Mouse (Mus musculus) embryonic facial prominence, embryonic 13.5 days (tissue): ENCODE results near the gene Focad. TPM values are rescaled to one million over a fixed set of nuclear protein-coding genes. Genes with fewer than 3 reads are reported as not detected.

Source experiments
- ATAC-seq: fragments of 200-750 bp; cut with Nextera tagmentation; 2 replicates; pipeline ENCODE4 v1.8.0; 2017; ENCODE audit warnings: low read depth; ENCODE audit not compliant: insufficient number of reproducible peaks, insufficient read depth, low FRiP score, low TSS enrichment
- H3K27ac ChIP-seq: fragments of 300-500 bp; sonication (generic); 2 replicates; pipeline ENCODE4 v1.5.1; 2015; ENCODE audit warnings: moderate library complexity, mild to moderate bottlenecking, inconsistent platforms
- H3K27me3 ChIP-seq: fragments of 300-500 bp; sonication (generic); 2 replicates; pipeline ENCODE4 v1.6.1; 2015; ENCODE audit warnings: mild to moderate bottlenecking, inconsistent platforms
- H3K36me3 ChIP-seq: fragments of 300-500 bp; sonication (generic); 2 replicates; pipeline ENCODE4 v1.6.1; 2015; ENCODE audit warnings: mild to moderate bottlenecking, inconsistent platforms
- H3K4me1 ChIP-seq: fragments of 300-500 bp; sonication (generic); 2 replicates; pipeline ENCODE4 v1.6.1; 2015; ENCODE audit warnings: inconsistent platforms
- H3K4me2 ChIP-seq: fragments of 300-500 bp; sonication (generic); 2 replicates; pipeline ENCODE4 v1.6.1; 2015; ENCODE audit warnings: moderate library complexity, mild to moderate bottlenecking, inconsistent platforms
- H3K4me3 ChIP-seq: fragments of 300-500 bp; sonication (generic); 2 replicates; pipeline ENCODE4 v1.5.1; 2015; ENCODE audit warnings: mild to moderate bottlenecking, inconsistent platforms
- H3K9ac ChIP-seq: fragments of 300-500 bp; sonication (generic); 2 replicates; pipeline ENCODE4 v1.6.1; 2015; ENCODE audit warnings: mild to moderate bottlenecking, inconsistent platforms
- H3K9me3 ChIP-seq: fragments of 300-500 bp; sonication (generic); 2 replicates; pipeline ENCODE4 v1.6.1; 2016; ENCODE audit warnings: inconsistent platforms
- WGBS: fragments of 180-500 bp; shearing (Covaris S2); methylation state at CpG from one replicate; pipeline ENCODE4 v1.1.7; 2015; ENCODE audit warnings: mixed read lengths; 5-methylcytosine and 5-hydroxymethylcytosine counted together
- polyA plus RNA-seq: library from polyadenylated mRNA; unstranded; fragments of >200 nt; fragmentation: Nextera tagmentation; extraction: Ambion mirVana; gene quantifications from 2 replicates; pipeline ENCODE4 v1.2.1, GENCODE M21; 2015

Gene Focad
- 16.0 and 16.1 TPM in 2 replicates for polyA plus RNA-seq

GRCm38 (mm10) chr4:88094062-88094767 is at the start of gene Focad:
Gene Focad (plus strand): TSS chr4:88094629.
- Histone ChIP-seq H3K27ac (peak within 1 kb of the TSS; percentile 73), H3K36me3 (no peaks in the 10 kb centered on the region), H3K9ac (peak within 1 kb of the TSS; percentile 81), H3K9me3 (no peaks in the 10 kb centered on the region), H3K4me2 (peak within 1 kb of the TSS; percentile 97), H3K27me3 (no peaks in the 10 kb centered on the region), H3K4me1 (peaks cover 4% of the 10 kb centered on the region; the same call in 1 of the 2 replicates), H3K4me3 (peak within 1 kb of the TSS; percentile 78)
- under 1% methylated on average over 34 of the region's 34 CpGs for WGBS
- peak; percentile 98 for ATAC-seq

DNA sequence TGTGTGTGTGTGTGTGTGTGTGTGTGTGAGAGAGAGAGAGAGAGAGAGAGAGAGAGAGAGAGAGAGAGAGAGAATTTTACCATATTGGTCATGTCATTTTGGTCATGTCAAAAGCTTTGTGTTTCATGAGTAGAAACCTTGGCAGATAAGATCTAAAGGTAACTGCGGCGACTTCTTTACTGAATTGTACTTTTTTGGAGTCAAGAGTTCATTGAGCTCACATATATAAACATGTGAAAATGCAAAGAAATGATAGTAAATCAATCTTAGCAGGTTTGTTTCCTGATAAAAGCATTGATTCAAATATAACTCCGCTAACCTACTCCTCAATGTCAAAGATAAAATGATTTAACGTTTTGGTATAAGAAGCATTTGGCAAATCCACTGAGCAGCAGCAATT is 49.3 kb upstream of the Focad start:
- WGBS, result 87% methylated on average over 4 of the region's 4 CpGs

GRCm38 (mm10) chr4:88046280-88046679 is 48.1 kb upstream of the Focad start:
- H3K9me3 ChIP-seq, result no peaks in the 10 kb centered on the region
- no peak overlapping the region for H3K27ac ChIP-seq
- H3K4me3 ChIP-seq, result no peak overlapping the region
- H3K36me3 ChIP-seq, result no peaks in the 10 kb centered on the region
- WGBS, result 66% methylated on average over 8 of the region's 8 CpGs
- H3K27me3 ChIP-seq, result no peaks in the 10 kb centered on the region
- H3K4me1 ChIP-seq, result no peaks in the 10 kb centered on the region
- H3K4me2 ChIP-seq, result no peak overlapping the region
- H3K9ac ChIP-seq, result no peak overlapping the region
- ATAC-seq, result no peak

More for the DNA sequence above, 49.3 kb upstream of the Focad start:
- no peaks in the 10 kb centered on the region for H3K9me3 ChIP-seq
- ATAC-seq, result no peak
- no peaks in the 10 kb centered on the region for H3K36me3 ChIP-seq
- no peak overlapping the region for H3K27ac ChIP-seq
- H3K4me3 ChIP-seq, result no peak overlapping the region
- no peaks in the 10 kb centered on the region for H3K27me3 ChIP-seq
- H3K9ac ChIP-seq, result no peak overlapping the region
- H3K4me2 ChIP-seq, result no peak overlapping the region
- no peaks in the 10 kb centered on the region for H3K4me1 ChIP-seq

DNA sequence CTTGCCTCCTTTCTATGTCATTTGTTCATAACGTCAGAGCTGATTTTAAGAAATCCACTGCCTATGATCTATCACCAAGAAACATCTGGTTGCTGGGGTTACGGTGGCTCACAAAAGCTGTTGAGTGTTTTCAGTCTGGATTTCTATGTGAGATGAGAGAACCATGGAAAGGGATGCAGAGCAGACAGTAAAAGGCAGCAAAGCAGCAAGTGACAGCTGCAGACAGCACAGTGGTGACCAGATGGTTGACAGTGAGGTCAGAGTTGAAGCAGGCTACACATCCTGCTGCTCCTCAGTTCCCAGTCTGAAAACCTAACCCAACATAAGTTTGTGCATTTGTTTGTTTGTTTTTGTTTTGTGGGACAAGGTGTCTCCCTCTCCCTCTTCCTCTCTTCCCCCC is 19.0 kb upstream of the Focad start:
- no peaks in the 10 kb centered on the region for H3K36me3 ChIP-seq
- no peak for ATAC-seq
- no peak overlapping the region for H3K4me3 ChIP-seq
- H3K9me3 ChIP-seq, result no peaks in the 10 kb centered on the region
- H3K4me1 ChIP-seq, result no peaks in the 10 kb centered on the region
- no peak overlapping the region for H3K4me2 ChIP-seq
- 52% methylated on average over 2 of the region's 2 CpGs for WGBS
- H3K27me3 ChIP-seq, result no peaks in the 10 kb centered on the region
- H3K27ac ChIP-seq, result no peak overlapping the region
- no peak overlapping the region for H3K9ac ChIP-seq

- Histone ChIP-seq H3K9ac (no peak overlapping the region), H3K27ac (no peak overlapping the region), H3K27me3 (no peaks in the 10 kb centered on the region), H3K4me1 (0 out of 2 replicates have a peak, but pooled peaks cover 6% of the 10 kb centered on the region), H3K4me2 (no peak overlapping the region), H3K36me3 (no peaks in the 10 kb centered on the region), H3K4me3 (no peak overlapping the region), H3K9me3 (no peaks in the 10 kb centered on the region)
- 66% methylated on average over 3 of the region's 3 CpGs for WGBS
- ATAC-seq, result no peak
Observed at GRCm38 (mm10) chr4:88078983-88079382, 15.4 kb upstream of the Focad start.

- H3K9ac ChIP-seq, result no peak overlapping the region
- no peak for ATAC-seq
- WGBS, result 56% methylated on average over 5 of the region's 5 CpGs
Observed at GRCm38 (mm10) chr4:88081417-88081816, 13.0 kb upstream of the Focad start.

GRCm38 (mm10) chr4:88081885-88082284 is 12.5 kb upstream of the Focad start:
- H3K4me3 ChIP-seq, result no peak overlapping the region
- no peak for ATAC-seq
- 0 out of 2 replicates have a peak, but pooled peaks cover 12% of the 10 kb centered on the region for H3K4me1 ChIP-seq
- no peaks in the 10 kb centered on the region for H3K9me3 ChIP-seq
- WGBS, result 91% methylated on average over 3 of the region's 3 CpGs
- no peaks in the 10 kb centered on the region for H3K36me3 ChIP-seq
- H3K9ac ChIP-seq, result no peak overlapping the region
- H3K27ac ChIP-seq, result no peak overlapping the region
- H3K27me3 ChIP-seq, result no peaks in the 10 kb centered on the region
- H3K4me2 ChIP-seq, result no peak overlapping the region

More at GRCm38 (mm10) chr4:88081417-88081816, 13.0 kb upstream of the Focad start:
- no peaks in the 10 kb centered on the region for H3K36me3 ChIP-seq
- H3K9me3 ChIP-seq, result no peaks in the 10 kb centered on the region
- no peak overlapping the region for H3K27ac ChIP-seq
- H3K4me3 ChIP-seq, result no peak overlapping the region
- no peak overlapping the region for H3K4me2 ChIP-seq
- H3K27me3 ChIP-seq, result no peaks in the 10 kb centered on the region
- 0 out of 2 replicates have a peak, but pooled peaks cover 12% of the 10 kb centered on the region for H3K4me1 ChIP-seq

DNA sequence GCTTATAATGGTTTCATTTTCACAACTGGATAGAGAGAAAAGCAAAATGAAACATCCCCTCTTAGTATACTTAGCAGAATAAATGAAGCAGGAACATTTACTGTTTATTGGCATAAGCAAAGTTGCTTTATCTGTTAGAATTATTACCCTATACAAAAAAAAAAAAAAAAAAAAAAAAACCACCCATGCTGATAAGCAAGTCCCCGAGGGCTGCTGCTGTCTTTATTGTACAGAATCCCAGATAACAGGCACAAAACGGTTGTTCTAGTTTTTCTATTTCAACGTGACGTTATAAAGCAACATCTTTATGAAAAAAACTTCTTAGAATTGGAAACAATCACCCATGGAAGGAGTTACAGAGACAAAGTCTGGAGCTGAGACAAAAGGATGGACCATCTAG is 12.0 kb upstream of the Focad start:
- Histone ChIP-seq H3K4me2 (no peak overlapping the region), H3K27me3 (no peaks in the 10 kb centered on the region), H3K9ac (no peak overlapping the region), H3K4me1 (0 out of 2 replicates have a peak, but pooled peaks cover 12% of the 10 kb centered on the region), H3K27ac (no peak overlapping the region), H3K4me3 (no peak overlapping the region), H3K36me3 (no peaks in the 10 kb centered on the region), H3K9me3 (no peaks in the 10 kb centered on the region)
- ATAC-seq, result no peak
- WGBS, result 85% methylated on average over 4 of the region's 4 CpGs

- Histone ChIP-seq H3K4me2 (no peak overlapping the region), H3K4me3 (no peak overlapping the region), H3K4me1 (0 out of 2 replicates have a peak, but pooled peaks cover 12% of the 10 kb centered on the region), H3K36me3 (no peaks in the 10 kb centered on the region), H3K9me3 (no peaks in the 10 kb centered on the region), H3K9ac (no peak overlapping the region), H3K27ac (peak overlapping the region; percentile 22; the same call in 1 of the 2 replicates), H3K27me3 (no peaks in the 10 kb centered on the region)
- ATAC-seq, result no peak
- WGBS, result 30% methylated on average over 3 of the region's 3 CpGs
Observed at GRCm38 (mm10) chr4:88083781-88084180, 10.6 kb upstream of the Focad start.

DNA sequence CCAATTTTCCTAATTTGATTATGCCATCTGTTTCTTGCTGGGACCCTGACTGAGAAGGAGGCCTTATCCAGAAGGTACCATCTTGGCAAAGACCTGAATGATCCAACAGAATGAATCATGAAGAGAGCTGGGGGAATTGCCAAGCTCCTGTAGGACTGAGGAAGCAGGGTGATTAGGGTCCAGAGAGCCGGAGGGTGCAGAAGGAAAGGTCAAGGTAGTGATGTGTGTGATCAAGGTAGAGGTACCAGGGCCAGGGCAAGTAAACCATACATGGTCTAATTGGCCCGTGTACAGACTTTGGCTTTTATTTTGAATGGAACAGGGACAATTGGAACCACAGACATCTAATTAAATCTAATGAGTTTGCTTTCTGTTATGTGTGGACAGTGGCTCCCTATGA is 4.1 kb upstream of the Focad start:
- no peak overlapping the region for H3K27ac ChIP-seq
- no peaks in the 10 kb centered on the region for H3K9me3 ChIP-seq
- H3K27me3 ChIP-seq, result no peaks in the 10 kb centered on the region
- H3K36me3 ChIP-seq, result no peaks in the 10 kb centered on the region
- H3K4me1 ChIP-seq, result no peaks in the 10 kb centered on the region
- H3K4me2 ChIP-seq, result no peak overlapping the region
- no peak overlapping the region for H3K9ac ChIP-seq
- no peak overlapping the region for H3K4me3 ChIP-seq
- WGBS, result 76% methylated on average over 2 of the region's 2 CpGs
- ATAC-seq, result no peak

DNA sequence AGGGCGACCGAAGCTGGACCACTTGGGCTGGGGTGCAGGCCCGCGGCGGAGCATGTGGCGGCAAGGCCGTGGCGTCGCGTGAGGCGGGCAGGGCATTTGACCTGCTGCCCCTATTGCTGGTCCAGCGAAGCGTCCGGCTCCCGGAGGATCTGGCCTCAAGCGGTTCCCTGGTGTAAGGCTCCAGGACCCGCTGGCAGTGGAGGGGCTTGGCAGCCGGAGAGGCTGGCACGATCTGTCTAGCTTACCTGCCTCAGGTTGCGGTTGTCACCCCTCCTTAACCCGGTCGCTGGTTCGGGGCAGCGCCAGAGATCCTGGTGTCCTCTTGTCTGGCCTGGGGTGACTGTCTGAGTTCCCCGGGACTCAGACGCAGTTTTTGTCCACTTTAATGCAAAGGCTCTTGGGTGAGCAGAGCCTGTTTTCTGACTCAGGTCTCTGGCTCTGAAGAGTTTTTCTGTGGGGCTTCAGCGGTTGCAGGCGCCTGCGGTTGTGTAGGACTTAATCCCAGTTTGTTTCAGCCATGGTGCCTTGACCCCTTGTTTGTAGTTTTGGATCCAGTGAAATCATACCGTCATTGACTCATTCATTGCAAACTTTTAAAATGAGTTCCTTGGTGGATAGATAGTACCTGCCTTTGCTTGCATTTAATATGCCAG is 465 bp downstream of the Focad start:
- Histone ChIP-seq H3K9me3 (no peaks in the 10 kb centered on the region), H3K4me3 (peak overlapping the region; percentile 78), H3K9ac (peak overlapping the region; percentile 81), H3K4me2 (peak overlapping the region; percentile 97), H3K27ac (no peak overlapping the region), H3K27me3 (no peaks in the 10 kb centered on the region), H3K36me3 (no peaks in the 10 kb centered on the region), H3K4me1 (peaks cover 4% of the 10 kb centered on the region; the same call in 1 of the 2 replicates)
- ATAC-seq, result peak; percentile 44
- under 1% methylated on average over 30 of the region's 30 CpGs for WGBS

DNA sequence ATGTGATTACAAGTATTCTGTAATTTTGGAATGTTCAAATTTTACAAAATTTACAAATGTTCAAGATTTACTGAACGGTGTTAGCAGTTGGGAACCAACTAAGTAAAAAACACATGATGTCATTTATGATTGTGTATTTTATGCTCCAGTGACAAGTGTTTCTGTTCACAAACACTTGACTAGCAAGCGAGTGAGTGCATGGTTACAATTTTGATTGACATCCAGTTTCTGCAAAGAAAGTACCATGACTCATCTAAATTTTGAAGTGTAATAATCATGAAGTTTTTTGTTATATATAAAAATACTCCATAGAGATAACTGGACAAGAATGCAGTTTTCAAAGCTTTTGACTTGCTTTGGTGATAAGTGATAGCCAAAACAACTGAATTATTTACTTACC is 1.3 kb downstream of the Focad start:
- Histone ChIP-seq H3K27ac (no peak overlapping the region), H3K4me1 (peaks cover 4% of the 10 kb centered on the region; the same call in 1 of the 2 replicates), H3K4me3 (no peak overlapping the region), H3K9ac (no peak overlapping the region), H3K9me3 (no peaks in the 10 kb centered on the region), H3K36me3 (no peaks in the 10 kb centered on the region), H3K27me3 (no peaks in the 10 kb centered on the region), H3K4me2 (no peak overlapping the region)
- 77% methylated on average over 2 of the region's 2 CpGs for WGBS
- ATAC-seq, result no peak
